Mouse (Mus musculus): ENCODE measurements at regions not wholly inside any gene's neighbourhood (a gene's known extent, or its start where the extent isn't known, plus 50 kb on each side); places are given as distances from the start of the nearest gene placed in this dataset.
A peak's percentile ranks its signal among the peaks of the same experiment; 100 is the strongest.

DNA sequence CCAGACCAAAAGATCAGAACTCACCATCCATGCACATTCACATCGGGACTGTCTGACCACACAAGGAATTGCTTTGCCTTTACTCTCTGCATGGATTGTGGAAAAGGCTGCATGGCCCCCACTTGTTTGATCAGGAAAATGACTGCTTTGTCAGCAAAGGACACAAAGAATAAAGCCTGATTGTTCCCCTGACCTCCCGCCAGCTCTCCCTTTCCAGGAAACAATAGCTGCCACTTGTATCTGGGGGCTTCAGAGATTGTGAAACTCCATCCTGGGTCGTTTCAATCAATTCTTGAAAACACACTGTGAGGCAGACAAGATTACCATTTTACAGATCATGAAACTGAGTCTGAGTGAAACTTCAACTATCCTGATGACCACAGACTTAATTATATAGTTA, 70.7 kb downstream of the Zic3 start:
- Histone ChIP-seq H3K27me3 (ENCODE audit: control insufficient read depth, insufficient read depth, low read length) (no peaks in the 10 kb centered on the region), H3K9me3 (ENCODE audit: control insufficient read depth, low read depth, low read length) (no peaks in the 10 kb centered on the region), H3K36me3 (ENCODE audit: control insufficient read depth, insufficient read depth, low read length) (no peaks in the 10 kb centered on the region), H3K4me3 (ENCODE audit: low read depth, low read length) (no peak overlapping the region), H3K4me2 (replicated peaks; ENCODE audit: low read depth, low read length) (no peak overlapping the region), H3K4me1 (ENCODE audit: control insufficient read depth, insufficient read depth, low read length) (no peaks in the 10 kb centered on the region), H3K9ac (replicated peaks; ENCODE audit: low read depth, low read length) (no peak overlapping the region), H3K27ac (ENCODE audit: low read length) (no peak overlapping the region)
- 62% methylated on average over 3 of the region's 3 CpGs for WGBS
- no peak for ATAC-seq (ENCODE audit: insufficient number of reproducible peaks, insufficient read depth, low FRiP score, low read depth)

DNA sequence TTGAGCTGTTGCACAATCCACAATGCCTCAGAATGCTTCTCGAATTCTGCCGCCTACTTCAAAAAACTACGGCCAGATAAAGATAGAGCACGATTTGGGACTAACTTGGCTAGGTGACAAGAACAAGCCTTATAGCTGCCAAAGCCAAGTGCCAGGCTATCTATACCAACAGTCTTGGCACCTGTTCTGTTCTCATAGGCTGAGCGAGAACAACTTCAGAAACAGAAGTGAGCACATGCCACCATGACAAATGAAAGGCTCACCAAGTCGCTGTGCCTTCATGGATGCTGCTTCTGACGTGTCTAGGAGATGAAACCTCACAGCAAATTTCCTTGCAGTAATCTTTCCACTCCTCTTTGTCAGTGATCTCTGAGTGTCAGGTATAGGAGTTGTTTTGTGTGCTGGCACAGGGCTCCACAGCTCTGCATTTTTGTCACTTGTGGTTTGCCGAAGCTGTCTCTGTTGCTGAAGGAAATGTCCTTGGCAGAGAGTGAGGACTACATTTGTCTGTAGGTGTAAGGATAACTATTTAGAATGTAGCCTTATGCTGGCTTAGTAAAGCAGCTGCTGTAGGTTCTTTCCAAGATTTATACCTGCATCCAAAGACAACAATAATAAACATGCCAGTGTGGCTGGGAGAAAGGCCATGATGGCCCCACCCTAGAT, 95.4 kb downstream of the Zic3 start:
- Histone ChIP-seq H3K4me1 (ENCODE audit: control insufficient read depth, insufficient read depth, low read length) (no peaks in the 10 kb centered on the region), H3K9me3 (ENCODE audit: control insufficient read depth, low read depth, low read length) (no peaks in the 10 kb centered on the region), H3K4me3 (ENCODE audit: low read depth, low read length) (no peak overlapping the region), H3K4me2 (replicated peaks; ENCODE audit: low read depth, low read length) (no peak overlapping the region), H3K27ac (ENCODE audit: low read length) (no peak overlapping the region), H3K36me3 (ENCODE audit: control insufficient read depth, insufficient read depth, low read length) (no peaks in the 10 kb centered on the region), H3K27me3 (ENCODE audit: control insufficient read depth, insufficient read depth, low read length) (no peaks in the 10 kb centered on the region), H3K9ac (replicated peaks; ENCODE audit: low read depth, low read length) (no peak overlapping the region)
- 82% methylated on average over 8 of the region's 8 CpGs for WGBS
- ATAC-seq (ENCODE audit: insufficient number of reproducible peaks, insufficient read depth, low FRiP score, low read depth), result no peak

DNA sequence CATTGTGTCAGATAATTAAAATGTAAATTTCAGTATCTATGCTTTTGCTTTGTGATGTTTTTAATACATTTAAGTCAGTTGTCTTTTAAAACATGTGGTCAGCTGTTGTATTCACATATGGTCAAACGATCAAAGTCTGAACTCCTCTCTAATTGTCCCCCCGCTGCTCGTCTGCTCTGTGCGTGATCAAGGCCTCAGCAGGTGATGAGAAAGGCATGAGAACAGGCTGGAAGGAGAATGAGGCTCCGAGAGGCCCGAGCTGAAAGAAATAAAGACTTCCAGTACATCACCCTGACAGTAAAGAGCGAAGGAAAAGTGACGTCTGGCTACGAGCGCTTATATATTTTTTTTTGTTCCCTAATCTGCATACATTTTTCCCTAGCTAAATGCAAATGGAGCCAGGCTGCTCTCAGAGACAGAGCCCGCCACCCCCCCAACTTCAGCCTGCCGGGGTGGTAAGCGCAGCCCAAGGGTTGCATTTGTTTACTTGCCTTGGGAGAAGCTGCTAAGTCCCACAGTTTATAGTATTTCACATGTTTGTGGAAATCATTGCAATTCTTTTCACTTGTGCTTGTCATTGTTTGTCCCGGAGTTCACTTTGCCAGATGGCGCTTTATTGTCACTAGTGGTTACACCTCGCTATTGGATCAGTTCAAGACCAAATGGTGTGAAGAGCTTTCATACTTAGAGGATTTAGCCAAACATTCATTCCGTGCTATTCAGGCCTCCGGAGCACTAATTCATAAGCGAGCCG, 133.0 kb downstream of the Zic3 start:
- Histone ChIP-seq H3K4me2 (replicated peaks; ENCODE audit: low read depth, low read length) (peak overlapping the region; percentile 29), H3K27ac (ENCODE audit: low read length) (no peak overlapping the region), H3K4me1 (ENCODE audit: control insufficient read depth, insufficient read depth, low read length) (no peaks in the 10 kb centered on the region), H3K9ac (replicated peaks; ENCODE audit: low read depth, low read length) (no peak overlapping the region), H3K9me3 (ENCODE audit: control insufficient read depth, low read depth, low read length) (no peaks in the 10 kb centered on the region), H3K27me3 (ENCODE audit: control insufficient read depth, insufficient read depth, low read length) (no peaks in the 10 kb centered on the region), H3K36me3 (ENCODE audit: control insufficient read depth, insufficient read depth, low read length) (no peaks in the 10 kb centered on the region), H3K4me3 (ENCODE audit: low read depth, low read length) (no peak overlapping the region)
- 25% methylated on average over 20 of the region's 20 CpGs for WGBS
- no peak for ATAC-seq (ENCODE audit: insufficient number of reproducible peaks, insufficient read depth, low FRiP score, low read depth)

DNA sequence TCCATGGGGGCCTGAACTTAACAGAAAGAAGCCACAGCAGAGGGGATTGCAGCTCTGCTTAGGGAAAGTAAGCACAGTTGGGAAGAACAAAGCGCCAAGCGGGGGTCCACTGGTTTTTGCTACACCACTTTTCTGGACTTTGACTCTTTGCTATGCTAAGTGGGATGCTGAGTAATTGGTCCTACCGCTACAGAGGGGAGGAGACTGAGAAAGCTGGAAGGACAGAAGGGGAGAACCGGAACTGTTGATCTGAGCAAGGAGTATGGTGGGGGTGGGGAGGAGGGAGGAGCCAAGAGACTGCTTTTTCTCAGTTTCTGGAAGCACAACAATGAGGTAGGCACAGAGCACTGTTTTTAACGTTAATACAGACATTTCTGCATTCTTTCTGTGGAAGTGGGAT, 134.9 kb downstream of the Zic3 start:
- no peaks in the 10 kb centered on the region for H3K4me1 ChIP-seq (ENCODE audit: control insufficient read depth, insufficient read depth, low read length)
- H3K9me3 ChIP-seq (ENCODE audit: control insufficient read depth, low read depth, low read length), result no peaks in the 10 kb centered on the region
- H3K9ac ChIP-seq (replicated peaks; ENCODE audit: low read depth, low read length), result no peak overlapping the region
- no peaks in the 10 kb centered on the region for H3K27me3 ChIP-seq (ENCODE audit: control insufficient read depth, insufficient read depth, low read length)
- H3K4me2 ChIP-seq (replicated peaks; ENCODE audit: low read depth, low read length), result no peak overlapping the region
- H3K36me3 ChIP-seq (ENCODE audit: control insufficient read depth, insufficient read depth, low read length), result no peaks in the 10 kb centered on the region
- no peak overlapping the region for H3K27ac ChIP-seq (ENCODE audit: low read length)
- no peak overlapping the region for H3K4me3 ChIP-seq (ENCODE audit: low read depth, low read length)
- ATAC-seq (ENCODE audit: insufficient number of reproducible peaks, insufficient read depth, low FRiP score, low read depth), result no peak
- WGBS, result 43% methylated on average over 5 of the region's 5 CpGs

DNA sequence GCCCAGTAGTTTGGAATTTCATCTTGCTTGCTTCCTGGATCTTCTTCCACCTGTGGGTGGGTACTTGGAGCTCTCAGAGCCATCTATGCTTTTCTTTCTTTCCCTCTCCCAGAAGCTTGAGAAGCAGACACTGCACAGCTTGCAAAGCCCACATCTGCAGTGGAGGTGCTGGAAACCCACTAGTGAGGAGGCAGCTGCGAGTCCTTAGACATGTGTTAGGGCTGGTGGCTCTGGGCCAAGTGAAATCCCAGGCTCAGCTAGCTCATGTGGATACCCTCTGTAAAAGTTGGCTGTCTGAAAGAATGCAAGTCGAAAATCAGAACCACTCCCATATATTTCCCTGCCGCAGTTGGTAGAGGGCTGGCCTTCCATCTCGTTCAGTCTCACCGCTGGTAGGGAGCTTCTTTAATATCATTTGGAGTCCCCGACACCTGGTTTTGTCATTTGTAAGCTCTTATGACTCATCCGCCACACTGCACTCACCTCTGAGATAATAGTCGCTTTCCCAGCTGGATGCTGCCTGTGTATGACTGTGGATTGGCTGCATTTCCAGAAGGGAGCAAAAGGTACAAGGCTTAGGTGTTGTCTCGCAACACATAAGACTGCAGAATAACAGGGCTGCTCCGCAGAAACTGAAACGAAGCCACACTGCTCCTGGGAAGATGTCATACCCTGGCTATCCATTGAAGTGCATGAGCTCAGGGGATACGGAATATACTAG, 143.8 kb downstream of the Zic3 start:
- no peaks in the 10 kb centered on the region for H3K36me3 ChIP-seq (ENCODE audit: control insufficient read depth, insufficient read depth, low read length)
- H3K9me3 ChIP-seq (ENCODE audit: control insufficient read depth, low read depth, low read length), result no peaks in the 10 kb centered on the region
- no peaks in the 10 kb centered on the region for H3K27me3 ChIP-seq (ENCODE audit: control insufficient read depth, insufficient read depth, low read length)
- H3K9ac ChIP-seq (replicated peaks; ENCODE audit: low read depth, low read length), result no peak overlapping the region
- no peak overlapping the region for H3K4me2 ChIP-seq (replicated peaks; ENCODE audit: low read depth, low read length)
- no peak overlapping the region for H3K4me3 ChIP-seq (ENCODE audit: low read depth, low read length)
- no peaks in the 10 kb centered on the region for H3K4me1 ChIP-seq (ENCODE audit: control insufficient read depth, insufficient read depth, low read length)
- 84% methylated on average over 12 of the region's 12 CpGs for WGBS
- no peak for ATAC-seq (ENCODE audit: insufficient number of reproducible peaks, insufficient read depth, low FRiP score, low read depth)
- H3K27ac ChIP-seq (ENCODE audit: low read length), result no peak overlapping the region

DNA sequence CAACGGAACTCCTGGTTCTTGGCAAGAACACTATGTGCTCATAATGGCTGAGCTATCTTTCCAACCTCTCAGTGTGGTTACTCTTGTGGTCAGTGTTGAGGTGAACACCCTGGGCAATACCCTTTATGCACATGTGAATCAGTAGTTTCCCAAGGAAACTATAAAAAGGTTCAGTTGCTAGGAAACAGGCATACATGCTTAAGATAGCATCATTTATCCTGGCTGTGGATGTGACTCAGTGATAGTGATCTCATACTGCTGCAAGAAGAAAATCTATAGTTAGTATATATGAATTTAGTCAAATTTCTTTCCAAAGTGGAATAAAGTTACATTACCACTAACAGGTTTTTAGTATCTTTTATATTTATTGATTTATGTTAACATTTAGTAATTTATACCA, 151.8 kb downstream of the Zic3 start:
- 81% methylated on average over 1 of the region's 1 CpGs for WGBS
- no peak overlapping the region for H3K27ac ChIP-seq (ENCODE audit: low read length)
- H3K4me3 ChIP-seq (ENCODE audit: low read depth, low read length), result no peak overlapping the region
- no peak for ATAC-seq (ENCODE audit: insufficient number of reproducible peaks, insufficient read depth, low FRiP score, low read depth)
- no peaks in the 10 kb centered on the region for H3K36me3 ChIP-seq (ENCODE audit: control insufficient read depth, insufficient read depth, low read length)
- no peaks in the 10 kb centered on the region for H3K4me1 ChIP-seq (ENCODE audit: control insufficient read depth, insufficient read depth, low read length)
- H3K9ac ChIP-seq (replicated peaks; ENCODE audit: low read depth, low read length), result no peak overlapping the region
- no peaks in the 10 kb centered on the region for H3K9me3 ChIP-seq (ENCODE audit: control insufficient read depth, low read depth, low read length)
- H3K4me2 ChIP-seq (replicated peaks; ENCODE audit: low read depth, low read length), result no peak overlapping the region
- H3K27me3 ChIP-seq (ENCODE audit: control insufficient read depth, insufficient read depth, low read length), result no peaks in the 10 kb centered on the region
